Mouse (Mus musculus) layer of hippocampus, adult 18-20 months (tissue): ENCODE data around the gene Obsl1. TPM values are rescaled to one million over a fixed set of nuclear protein-coding genes. Genes with fewer than 3 reads are reported as not detected.
A peak's percentile ranks its signal among the peaks of the same experiment; 100 is the strongest.

Source experiments
- DNase-seq, 2 experiments: peaks; one replicate each; pipeline ENCODE4 v3.0.0; 2022; ENCODE audit warnings: low spot score in 2 of 2
- total RNA-seq, 2 experiments: library from RNA; stranded (reverse); gene quantifications; 2 replicates each; pipeline ENCODE4 v1.2.3; 2021

Gene Obsl1
- total RNA-seq, 2 experiments from 2014 or later: 18.3 to 19.2 TPM

DNA sequence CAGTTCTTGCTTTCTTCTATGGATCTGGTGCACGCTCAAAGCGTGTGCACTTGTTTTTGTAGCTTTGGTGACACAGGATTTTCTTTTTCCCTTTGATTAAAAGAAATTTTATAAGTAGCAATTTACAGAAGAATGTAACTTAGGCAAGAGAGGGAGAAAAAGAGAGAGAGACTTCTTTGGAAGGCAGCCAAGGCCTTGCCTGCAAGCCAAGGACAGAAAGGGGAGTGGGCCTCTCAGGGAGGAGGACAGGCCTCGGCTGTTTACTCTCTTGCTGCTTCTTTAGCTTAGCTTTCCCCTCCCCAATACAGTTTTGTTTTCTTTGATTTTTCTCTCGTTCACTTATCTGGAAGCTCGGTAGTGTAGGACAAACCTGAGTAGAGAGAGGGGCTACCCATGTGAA lies 13.3 kb upstream of the Obsl1 start:
- DNase-seq: no peak

DNA sequence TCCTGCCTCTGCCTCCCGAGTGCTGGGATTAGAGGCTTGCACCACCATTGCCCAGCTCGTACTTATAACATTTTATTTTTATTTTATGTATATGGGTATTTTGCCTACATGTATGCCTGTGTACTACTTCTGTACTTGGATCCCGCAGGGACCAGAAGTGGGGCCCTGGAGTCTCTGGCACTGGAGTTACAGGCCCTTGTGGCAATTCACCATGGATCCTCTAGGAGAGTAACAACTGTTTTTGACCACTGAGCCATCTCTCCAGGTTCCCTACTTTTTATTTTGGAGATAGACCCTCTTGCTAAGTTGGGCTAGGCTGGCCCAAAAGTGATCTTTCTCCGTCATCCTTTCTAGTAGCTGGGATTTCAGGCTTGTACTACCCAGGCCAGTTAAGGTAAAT lies 12.2 kb upstream of the Obsl1 start:
- DNase-seq: no peak

DNA sequence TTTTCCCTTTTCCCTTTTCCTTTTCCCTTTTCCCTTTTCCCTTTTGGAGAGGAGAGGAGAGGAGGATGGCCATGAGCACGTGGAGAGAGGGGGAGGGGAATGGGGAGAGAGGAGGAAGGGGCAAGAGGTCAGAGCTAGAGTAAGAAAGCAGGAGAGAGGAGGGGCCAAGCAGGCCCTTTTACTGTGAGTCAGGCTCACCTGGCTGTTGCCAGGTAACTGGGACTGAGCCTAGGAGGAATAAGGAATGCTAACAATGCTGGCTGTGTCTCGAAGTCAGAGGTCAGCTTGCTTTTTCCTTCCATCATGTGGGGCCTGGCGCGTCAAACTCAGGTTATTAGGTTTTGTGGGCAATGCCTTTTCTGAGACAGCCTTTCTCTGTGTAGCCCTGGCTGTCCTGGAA lies 11.7 kb upstream of the Obsl1 start:
- no peak for DNase-seq

DNA sequence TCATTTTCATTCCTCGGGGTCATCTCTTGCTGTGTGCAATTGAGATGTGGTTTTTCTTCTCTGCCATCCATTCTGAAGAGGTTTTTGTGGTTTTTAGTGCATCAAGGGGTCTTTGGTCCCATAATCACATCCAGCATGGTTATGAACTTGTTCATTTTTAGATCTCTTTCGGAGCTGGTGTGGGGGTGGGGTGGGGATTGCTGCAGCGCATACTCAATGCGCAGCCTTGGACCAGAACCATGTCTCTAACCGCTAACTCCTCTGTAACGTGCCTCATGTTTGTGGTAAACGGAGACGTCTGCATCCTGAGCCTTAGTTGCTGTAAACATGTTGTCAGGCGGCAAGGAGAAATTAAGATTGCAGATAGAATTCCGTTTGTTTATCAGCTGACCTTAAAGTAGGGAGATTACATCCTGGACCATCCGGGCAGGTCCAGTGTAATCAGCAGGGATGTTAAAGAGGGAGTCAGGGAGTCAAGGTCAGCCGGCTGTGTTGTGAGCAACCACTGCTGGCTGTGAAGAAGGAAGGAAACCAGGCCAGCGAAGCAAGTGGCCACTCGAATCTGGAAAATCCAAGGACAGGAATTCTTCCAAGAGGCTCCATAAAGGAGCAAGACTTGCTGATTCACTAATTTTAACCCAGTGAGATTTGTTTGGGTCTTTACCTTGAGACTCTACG lies 10.6 kb upstream of the Obsl1 start:
- no peak for DNase-seq

DNA sequence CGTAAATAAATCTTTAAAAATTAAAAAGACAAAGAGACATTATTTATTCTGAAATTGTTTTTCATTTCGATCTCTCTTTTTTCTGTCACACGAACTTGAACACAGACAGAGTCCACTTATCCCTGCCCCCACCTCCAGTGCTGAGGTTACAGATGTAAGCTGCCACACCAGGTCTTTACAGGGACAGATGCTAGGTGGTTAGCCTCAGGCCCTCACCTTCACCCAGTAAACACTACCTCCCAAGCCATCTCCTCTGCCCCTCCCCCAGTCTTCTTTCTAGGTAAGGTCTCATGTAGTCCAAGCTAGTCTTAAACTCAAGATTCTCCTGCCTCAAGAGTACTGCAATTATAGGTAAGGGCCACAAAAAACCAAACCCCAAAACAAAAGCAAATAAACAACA lies 6.3 kb upstream of the Obsl1 start:
- no peak for DNase-seq

DNA sequence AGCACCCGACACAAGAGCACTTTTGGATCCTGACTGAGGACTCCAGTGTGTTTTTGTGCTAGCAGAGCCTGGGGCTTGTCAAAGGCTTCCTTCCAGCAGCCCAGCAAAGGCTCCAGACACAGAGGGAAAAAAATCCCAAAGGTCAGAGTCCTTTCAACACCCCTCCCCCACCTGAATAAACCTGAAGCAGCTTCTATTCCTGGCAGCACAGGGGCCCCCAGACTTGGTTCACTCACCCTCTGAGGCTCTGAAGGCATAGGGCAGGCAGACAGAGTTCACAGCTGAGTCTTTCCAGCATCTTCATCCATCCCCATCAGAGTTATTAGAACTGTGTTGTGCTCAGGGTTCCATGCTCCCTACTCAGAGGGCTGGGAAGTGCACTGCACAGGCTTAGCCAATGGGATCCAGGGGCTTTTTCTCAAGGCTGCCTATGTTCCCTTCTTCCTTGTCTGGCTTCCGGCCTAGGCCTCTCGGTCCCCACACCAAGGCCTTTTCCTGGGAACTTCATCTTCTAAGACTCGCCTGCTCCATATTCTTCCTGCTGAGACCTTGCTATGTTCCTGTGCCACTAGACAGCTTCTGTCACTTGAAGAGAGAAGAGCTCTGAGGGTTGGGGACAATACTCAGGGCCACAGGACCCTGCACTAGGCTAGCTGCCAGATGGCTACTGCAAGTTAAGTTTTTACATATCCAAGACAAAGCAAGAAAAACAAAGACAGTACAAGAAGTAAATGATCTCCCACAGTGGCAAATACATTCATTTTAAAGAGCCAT lies 5.4 kb upstream of the Obsl1 start:
- DNase-seq: no peak

DNA sequence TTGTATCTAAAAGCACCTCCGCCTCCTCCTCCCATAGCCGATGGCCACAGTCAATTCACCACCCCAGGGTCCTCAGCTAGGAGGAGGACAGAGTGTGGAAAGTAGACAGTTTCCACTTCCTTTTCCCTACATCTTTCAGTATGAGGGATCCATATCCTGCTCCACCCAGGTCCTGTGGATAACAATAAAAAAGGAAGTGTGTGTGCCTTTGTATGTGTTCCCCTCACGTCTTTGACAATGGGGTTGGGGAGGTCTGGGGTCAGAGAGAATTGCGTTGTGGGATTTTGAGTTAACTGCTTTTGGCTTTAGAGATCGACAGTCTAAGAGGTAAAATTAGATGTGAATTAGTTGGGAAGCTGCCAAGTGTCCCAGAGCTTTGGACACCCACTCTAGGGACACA lies 3.9 kb upstream of the Obsl1 start:
- DNase-seq: no peak

DNA sequence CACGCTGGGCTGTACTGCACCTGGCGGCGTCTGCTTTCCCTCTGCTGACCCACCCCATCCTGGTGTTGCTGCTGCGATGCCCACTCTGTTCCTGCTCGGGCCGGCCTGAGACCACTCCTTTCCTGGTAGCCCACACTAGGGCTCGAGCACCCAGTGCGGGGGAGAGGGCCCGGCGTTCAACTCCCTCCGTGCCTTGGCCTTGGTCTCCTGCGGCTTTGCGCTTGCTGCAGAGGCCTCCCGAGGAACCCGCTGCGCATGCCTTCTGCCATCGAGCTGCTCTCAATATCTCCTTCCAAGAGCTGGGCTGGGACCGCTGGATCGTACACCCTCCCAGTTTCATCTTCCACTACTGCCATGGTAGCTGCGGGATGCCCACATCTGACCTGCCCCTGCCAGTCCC lies 3.3 kb upstream of the Obsl1 start:
- no peak for DNase-seq

DNA sequence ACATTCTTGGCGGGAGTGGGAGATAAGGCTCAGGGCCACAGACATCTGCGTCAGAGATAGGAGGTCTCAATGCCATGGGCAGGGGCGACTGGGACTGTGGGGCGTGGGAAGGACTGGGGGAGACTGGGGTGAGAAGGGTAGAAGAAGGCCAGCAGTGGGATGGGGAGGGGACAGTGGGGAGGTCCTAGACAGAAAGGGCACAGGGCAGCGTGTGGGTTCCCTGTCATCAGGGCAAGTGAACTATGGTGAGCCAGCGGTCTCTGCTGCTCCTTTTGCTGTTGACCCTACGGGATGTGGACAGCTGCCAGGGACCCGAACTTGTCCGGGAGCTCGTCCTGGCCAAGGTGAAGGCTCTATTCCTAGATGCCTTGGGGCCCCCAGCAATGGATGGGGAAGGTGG lies 754 bp upstream of the Obsl1 start, which contains the start of gene Inha:
Inha (plus strand) TSS at position 72 of the 400 bp plus-strand sequence.
- DNase-seq: no peak

DNA sequence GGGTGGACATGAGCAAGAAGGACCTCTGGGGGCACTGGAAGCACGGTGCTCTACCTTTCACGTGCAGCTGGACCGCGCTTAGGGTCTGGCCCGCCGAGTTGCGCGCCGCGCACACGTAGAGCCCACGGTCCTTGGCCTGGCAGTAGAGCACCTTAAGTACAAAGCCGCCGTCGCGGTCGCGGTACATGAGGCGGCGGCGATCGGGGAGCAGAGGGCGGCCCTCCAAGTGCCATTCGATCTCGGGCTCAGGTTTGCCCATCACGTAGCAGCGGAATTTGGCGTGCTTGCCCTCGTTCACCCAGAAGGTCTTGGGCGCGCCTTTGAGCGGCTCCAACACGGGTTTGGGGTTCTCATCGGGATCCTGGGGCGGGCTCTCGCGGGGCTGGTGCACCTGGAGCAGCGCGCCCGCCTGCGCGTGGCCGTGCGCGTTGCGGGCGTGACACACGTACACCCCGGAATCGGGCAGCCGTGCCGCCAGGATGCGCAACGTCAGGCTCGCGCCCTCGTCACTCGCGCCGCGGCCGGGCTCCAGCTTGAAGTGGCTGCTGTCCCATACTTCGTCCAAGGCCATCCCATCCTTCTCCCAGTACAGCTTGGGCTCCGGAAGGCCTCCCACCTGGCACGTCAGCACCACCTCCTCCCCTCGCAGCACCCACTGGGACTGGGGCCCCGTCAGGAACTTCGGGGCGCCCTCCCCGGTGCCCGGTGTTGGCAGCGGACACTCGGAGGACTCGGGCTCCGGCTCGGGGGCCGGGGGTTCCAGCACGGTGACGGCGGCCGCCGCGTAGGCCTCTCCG lies 895 bp downstream of the Obsl1 start:
- peak; percentile 71 to 74 for DNase-seq

DNA sequence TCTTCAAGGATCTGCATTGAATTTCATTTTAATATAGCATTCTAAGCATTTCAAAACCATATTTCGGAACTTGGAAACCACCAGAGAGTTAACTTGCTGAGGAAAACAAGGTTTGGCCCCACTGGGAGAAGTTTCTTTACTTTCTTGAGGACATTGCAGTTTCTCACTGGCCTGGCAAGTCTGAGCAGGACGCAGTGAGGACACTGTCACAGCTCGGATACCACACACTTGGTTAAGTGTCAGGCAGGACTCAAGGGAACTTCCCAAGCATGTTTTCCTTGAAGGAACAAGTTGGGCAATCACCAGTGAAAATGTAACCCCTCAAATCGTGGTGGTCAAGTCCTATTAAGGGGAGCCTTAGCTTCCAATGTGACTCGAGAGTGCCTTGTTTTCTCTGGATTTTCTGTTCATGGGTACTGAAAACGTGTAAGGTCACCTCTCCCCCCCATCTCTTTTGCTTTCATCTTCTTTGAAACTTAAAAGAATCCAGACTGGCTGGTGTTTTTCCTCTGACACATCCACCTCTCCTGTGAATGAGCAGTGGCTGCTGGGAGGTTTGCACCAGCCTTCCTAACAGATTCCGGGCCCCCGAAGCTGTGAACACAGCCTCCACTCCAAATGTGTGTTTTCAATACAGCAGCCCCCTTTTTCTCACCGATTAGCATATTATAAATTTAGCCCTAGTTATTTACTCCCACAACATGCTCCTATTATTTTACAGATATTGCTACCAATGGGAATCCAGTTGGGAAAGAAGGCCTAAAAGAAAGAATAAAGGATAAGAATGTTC lies 1.8 kb downstream of the Obsl1 start:
- peak; percentile 53 to 84 for DNase-seq

DNA sequence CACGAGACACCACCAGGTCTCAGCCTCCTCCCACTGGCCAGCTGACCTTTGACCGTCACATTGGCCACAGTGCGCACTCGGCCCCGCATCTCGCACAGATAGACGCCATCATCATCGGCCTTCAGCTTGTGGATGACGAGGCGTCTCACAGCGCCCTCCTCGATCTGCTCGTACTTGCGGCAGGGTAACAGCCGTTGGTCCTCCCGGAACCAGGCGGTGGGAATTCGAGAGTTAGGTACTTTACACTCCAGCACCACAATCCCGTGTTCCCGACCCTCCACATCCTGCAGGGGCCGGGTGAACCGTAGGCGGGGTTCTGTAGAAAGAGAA lies 2.6 kb downstream of the Obsl1 start:
- no peak for DNase-seq

DNA sequence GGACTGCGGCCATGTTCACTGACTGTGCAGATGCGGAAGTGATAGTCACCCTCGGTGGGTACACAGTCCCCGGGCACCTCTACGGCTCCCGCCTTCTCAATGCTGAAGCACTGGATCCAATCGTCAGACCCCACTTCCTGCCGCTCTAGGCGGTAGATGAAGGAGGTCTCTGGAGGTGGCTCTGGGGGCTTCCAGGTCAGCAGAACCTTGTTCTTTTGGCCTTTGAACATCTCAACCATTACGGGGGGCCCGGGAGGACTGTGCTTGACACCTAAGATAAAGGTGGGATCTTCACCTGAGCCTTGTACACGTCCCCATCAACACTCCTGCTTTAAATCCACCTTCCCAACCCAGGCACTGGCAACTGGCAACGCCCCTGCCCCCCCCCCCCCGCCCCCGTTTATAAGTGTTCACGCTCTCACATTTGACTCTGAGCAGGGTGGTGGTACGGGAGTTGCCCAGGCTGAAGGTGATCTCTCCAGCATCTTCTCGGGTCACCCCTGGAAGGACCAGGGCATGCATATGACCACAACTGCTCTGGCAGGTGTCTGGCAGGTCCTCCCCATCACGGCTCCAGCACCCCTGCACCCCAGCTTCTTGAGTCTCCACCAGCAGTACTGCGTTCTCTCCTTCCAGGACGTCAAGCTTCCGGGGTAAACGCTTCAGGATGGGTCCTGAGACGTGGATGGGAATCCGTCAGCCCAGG lies 3.2 kb downstream of the Obsl1 start:
- DNase-seq: no peak

DNA sequence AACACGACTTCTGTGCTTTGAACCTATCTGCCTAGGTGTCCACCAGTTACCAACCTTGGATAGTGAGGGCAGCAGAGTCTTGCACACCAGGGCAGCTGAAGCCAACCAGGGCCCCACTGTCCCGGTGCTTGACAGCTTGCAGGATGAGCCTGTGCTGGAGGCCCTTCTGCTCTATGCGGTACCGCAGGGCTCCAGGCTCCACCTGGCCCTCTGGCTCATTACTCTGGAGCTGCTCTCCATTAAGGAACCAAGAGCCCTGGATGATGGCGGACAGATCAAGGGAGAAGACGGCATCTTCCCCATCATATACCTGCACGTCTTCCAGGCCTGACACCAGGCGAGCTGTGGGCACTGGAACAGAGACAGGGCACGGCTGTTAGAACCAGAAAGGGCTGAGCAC lies 4.3 kb downstream of the Obsl1 start:
- no peak for DNase-seq

DNA sequence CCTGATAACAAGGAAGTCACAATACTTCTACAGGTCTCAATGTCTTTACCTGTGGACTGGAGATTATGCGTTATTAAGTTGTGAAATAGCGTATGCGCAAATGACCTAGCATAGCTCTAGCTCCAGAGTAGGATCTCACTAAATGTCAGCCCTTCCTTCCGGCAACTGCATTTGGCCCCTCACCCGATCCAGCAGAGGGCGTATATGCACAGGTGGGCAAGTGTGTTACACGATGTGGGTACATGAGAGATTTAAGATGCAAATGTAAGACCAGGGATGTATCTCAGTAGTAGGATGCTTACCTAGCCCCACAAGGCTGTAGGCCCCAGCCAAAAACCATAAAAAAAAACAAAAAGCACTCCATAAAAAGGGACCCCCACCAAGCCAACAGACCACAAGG lies 6.8 kb downstream of the Obsl1 start:
- no peak for DNase-seq

DNA sequence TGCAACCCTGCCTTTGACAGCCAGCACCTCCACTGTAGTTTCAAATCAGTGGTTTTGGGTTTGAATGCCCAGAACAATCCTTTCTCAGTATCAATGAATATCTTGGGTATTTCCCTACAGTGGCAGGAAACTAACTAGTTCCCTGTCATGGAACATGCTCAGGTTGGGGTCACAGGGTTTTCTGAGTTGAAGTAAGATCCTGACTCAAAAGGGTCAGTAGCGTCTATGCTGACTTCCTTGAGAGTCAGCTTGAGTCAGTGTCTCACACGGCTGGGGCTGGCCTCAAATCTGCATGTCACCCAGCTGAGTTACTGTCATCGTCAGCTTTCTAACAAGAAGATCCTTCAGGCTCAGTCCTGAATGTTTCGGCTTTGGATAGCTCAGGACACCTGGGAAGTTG lies 7.4 kb downstream of the Obsl1 start:
- no peak for DNase-seq

DNA sequence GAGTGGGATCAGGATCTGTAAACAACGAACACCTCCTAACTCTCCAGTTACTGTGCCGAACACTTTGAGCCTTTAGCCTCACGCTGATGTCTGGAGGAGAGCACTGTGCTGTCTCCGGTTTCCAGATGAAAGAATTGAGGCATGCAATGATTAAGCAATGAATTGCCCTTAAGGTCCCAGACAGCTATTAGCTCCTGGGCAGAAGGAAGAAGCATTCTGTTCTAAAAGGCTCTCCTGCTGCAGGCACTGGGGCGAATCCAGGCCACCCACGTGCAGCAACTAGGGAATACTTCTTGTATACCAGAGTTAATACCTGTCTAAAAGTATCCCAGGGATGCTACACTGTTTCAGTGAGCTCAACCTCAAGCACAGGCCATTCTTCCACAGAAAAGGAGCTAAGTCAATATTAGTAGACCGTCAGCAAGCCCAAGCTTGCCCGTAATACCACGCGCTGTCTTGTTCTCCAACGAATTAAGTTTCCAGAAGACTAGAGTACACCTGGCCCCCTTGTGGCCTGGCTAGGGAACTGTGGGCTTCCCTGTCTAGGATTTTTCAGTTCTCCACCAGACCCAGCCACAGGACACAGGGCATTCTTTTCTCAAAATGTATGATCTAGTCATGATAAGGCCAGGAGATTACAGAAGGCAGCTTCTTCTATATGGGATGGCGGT lies 11.2 kb downstream of the Obsl1 start:
- DNase-seq: peak in 1 of 2 experiments; percentile 43

DNA sequence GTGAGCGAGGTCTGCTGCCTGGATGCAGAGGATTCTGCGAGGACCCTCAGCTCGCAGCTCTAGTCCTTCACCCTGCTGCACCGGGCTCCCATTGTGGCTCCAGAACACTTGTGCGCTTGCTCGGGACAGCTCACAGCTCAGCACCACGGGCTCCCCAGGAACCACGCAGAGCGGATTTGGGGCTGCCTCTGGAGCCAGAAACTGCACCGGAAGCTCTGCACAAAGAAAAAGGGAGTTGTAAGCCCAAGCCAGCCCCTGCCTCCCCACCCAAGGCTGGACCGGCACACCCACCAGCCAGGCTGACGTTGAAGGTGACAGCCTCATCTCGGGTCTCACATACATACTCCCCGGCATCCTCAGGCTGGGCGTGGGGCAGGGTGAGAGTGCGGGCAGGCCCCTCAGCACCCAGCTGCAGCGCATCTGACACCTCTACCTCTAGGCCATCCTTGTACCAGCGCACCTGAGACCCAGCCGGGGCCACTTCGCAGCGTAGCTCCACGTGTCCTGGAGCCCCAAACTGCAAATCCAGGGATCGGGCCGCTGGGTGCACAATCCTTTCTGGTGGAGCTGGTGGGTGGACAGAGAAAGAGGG lies 13.6 kb downstream of the Obsl1 start:
- DNase-seq: no peak

DNA sequence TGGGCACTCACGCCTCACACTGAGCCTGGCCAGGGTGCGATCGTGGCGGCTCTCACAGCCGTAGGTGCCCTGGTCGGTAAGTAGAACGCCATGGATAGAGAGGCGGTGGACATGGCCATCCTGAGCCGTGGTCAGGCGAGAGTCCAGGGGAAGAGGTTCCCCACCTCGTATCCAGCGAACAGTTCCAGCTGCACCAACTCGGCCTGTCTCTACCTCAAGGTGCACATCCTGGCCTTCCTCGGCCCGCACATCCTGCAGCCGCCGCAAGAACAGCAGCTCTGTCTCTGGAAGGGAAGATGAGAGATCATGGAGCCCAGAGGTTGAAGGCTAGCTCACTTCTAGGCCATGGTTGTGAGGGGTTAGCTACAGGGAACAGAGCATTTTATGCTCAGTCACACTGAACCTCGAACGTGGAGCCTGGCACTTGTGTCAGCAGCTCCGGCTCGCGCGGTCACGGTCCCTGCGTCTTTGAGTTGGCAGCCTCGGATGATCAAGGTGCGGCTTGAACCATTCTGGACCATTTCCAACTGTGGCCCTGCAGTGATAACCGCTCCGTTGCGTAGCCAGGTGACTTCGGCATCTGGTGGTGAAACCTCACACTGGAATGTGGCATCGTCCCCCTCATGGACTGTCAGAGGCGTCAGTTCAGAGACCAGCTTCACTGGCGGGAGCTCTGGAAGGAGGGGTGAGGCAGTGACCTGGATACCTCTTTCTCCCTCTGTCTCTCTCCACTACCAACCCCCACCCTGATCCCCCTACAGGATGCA lies 15.3 kb downstream of the Obsl1 start:
- no peak for DNase-seq
